Mouse (Mus musculus) CH12.LX (cell line): ENCODE measurements at regions not wholly inside any gene's neighbourhood (a gene's known extent, or its start where the extent isn't known, plus 50 kb on each side); places are given as distances from the start of the nearest gene placed in this dataset.

Experiments used
- DNase-seq: peaks from one replicate; pipeline ENCODE4 v3.0.0-alpha.2; 2013; ENCODE audit errors: extremely low read depth
- H3K27ac ChIP-seq: 2 replicates; pipeline ENCODE4 v1.5.1; 2012; ENCODE audit warnings: low read depth, mild to moderate bottlenecking, control low read depth, moderate library complexity; ENCODE audit not compliant: insufficient read depth
- H3K27me3 ChIP-seq: replicated peaks from 2 replicates; pipeline ENCODE3; 2012; ENCODE audit warnings: inconsistent platforms
- H3K36me3 ChIP-seq, 2 experiments: replicated peaks in 1 of 2; 2 replicates each; pipeline versions ENCODE3 to v1.6.1; 2012; ENCODE audit warnings: inconsistent platforms in 1 of 2, low read length in 1 of 2, mild to moderate bottlenecking in 1 of 2, mixed read lengths in 1 of 2, moderate library complexity in 1 of 2; ENCODE audit not compliant: control insufficient read depth in 1 of 2, insufficient read depth in 1 of 2
- H3K4me1 ChIP-seq, 2 experiments: 2 replicates each; pipeline ENCODE4 v1.6.1; 2012; ENCODE audit warnings: inconsistent platforms in 1 of 2, moderate library complexity in 1 of 2; ENCODE audit not compliant: insufficient read depth in 2 of 2, control insufficient read depth in 1 of 2
- H3K4me2 ChIP-seq: 2 replicates; pipeline ENCODE4 v1.6.1; 2012; ENCODE audit warnings: low read depth, mild to moderate bottlenecking, control low read depth; ENCODE audit not compliant: poor library complexity, insufficient read depth, severe bottlenecking
- H3K4me3 ChIP-seq, 3 experiments: fragments of 150-350 bp in 1 of 3; sonication (generic) in 1 of 3; replicated peaks in 1 of 3; 2 replicates each; pipeline versions ENCODE3 to v1.5.1; 2011 to 2012; ENCODE audit warnings: low read depth in 2 of 3, low read length in 2 of 3, mild to moderate bottlenecking in 2 of 3, moderate library complexity in 2 of 3, control low read depth in 1 of 3, improper control_type of control experiment in 1 of 3, inconsistent platforms in 1 of 3, mixed read lengths in 1 of 3; ENCODE audit not compliant: poor library complexity in 1 of 3
- H3K79me2 ChIP-seq: replicated peaks from 2 replicates; pipeline ENCODE4 v1.6.1; 2012; ENCODE audit warnings: mild to moderate bottlenecking, moderate library complexity; ENCODE audit not compliant: control insufficient read depth, poor library complexity, insufficient read depth, severe bottlenecking; ENCODE audit errors: extremely low read depth
- H3K9ac ChIP-seq: 2 replicates; pipeline ENCODE4 v1.6.1; 2012; ENCODE audit warnings: low read depth, mild to moderate bottlenecking, control low read depth, moderate library complexity; ENCODE audit not compliant: insufficient read depth
- H3K9me3 ChIP-seq: replicated peaks from 2 replicates; pipeline ENCODE3; 2012; ENCODE audit warnings: low read length, inconsistent platforms, mixed read lengths
- CHD1 ChIP-seq: IDR thresholded peaks from 2 replicates; pipeline ENCODE4 v1.6.1; 2012; ENCODE audit warnings: low read depth, low read length, improper control_type of control experiment, inconsistent platforms
- E2F4 ChIP-seq: IDR thresholded peaks from 2 replicates; pipeline ENCODE4 v1.6.1; 2011; ENCODE audit warnings: low read depth, low read length, improper control_type of control experiment; ENCODE audit not compliant: insufficient replicate concordance
- ELF1 ChIP-seq: IDR thresholded peaks from 2 replicates; pipeline ENCODE4 v1.6.1; 2014; ENCODE audit warnings: low read depth, mild to moderate bottlenecking, inconsistent platforms, low read length, improper control_type of control experiment
- ETS1 ChIP-seq: conservative IDR thresholded peaks from 2 replicates; pipeline ENCODE4 v1.6.1; 2012; ENCODE audit warnings: low read depth, mild to moderate bottlenecking, inconsistent platforms, low read length, improper control_type of control experiment, moderate library complexity
- IRF4 ChIP-seq: IDR thresholded peaks from 2 replicates; pipeline ENCODE4 v1.6.1; 2014; ENCODE audit warnings: low read depth, mild to moderate bottlenecking, inconsistent platforms, low read length, improper control_type of control experiment
- JUN ChIP-seq: IDR thresholded peaks from 2 replicates; pipeline ENCODE4 v1.6.1; 2011; ENCODE audit warnings: low read depth, mild to moderate bottlenecking, low read length, improper control_type of control experiment, moderate library complexity; ENCODE audit not compliant: insufficient read depth
- KAT2A ChIP-seq: IDR thresholded peaks from 2 replicates; pipeline ENCODE4 v1.6.1; 2012; ENCODE audit warnings: low read length, improper control_type of control experiment, inconsistent platforms; ENCODE audit not compliant: insufficient replicate concordance
- MAX ChIP-seq: IDR thresholded peaks from 2 replicates; pipeline ENCODE4 v1.6.1; 2011; ENCODE audit warnings: low read length, improper control_type of control experiment
- MEF2A ChIP-seq: IDR thresholded peaks from 2 replicates; pipeline ENCODE4 v1.6.1; 2014; ENCODE audit warnings: low read depth, mild to moderate bottlenecking, inconsistent platforms, low read length, improper control_type of control experiment, borderline replicate concordance
- MXI1 ChIP-seq: IDR thresholded peaks from 2 replicates; pipeline ENCODE4 v1.6.1; 2011; ENCODE audit warnings: mild to moderate bottlenecking, low read depth, low read length, improper control_type of control experiment
- MYC ChIP-seq: IDR thresholded peaks from 2 replicates; pipeline ENCODE4 v1.6.1; 2011; ENCODE audit warnings: low read depth, mild to moderate bottlenecking, improper control_type of control experiment, low read length
- NELFE ChIP-seq: IDR thresholded peaks from 2 replicates; pipeline ENCODE4 v1.6.1; 2011; ENCODE audit warnings: low read depth, low read length, improper control_type of control experiment
- NRF1 ChIP-seq: IDR thresholded peaks from 2 replicates; pipeline ENCODE4 v1.6.1; 2014; ENCODE audit warnings: low read depth, mild to moderate bottlenecking, inconsistent platforms, low read length, improper control_type of control experiment, moderate library complexity
- PAX5 ChIP-seq: IDR thresholded peaks from 2 replicates; pipeline ENCODE4 v1.6.1; 2012; ENCODE audit warnings: low read length, inconsistent platforms, mixed read lengths
- POLR2A ChIP-seq: IDR thresholded peaks from 2 replicates; pipeline ENCODE4 v1.6.1; 2011; ENCODE audit warnings: low read depth, mild to moderate bottlenecking, improper control_type of control experiment, low read length
- POLR2AphosphoS2 ChIP-seq: IDR thresholded peaks from 2 replicates; pipeline ENCODE4 v1.6.1; 2011; ENCODE audit warnings: low read depth, low read length, improper control_type of control experiment
- SIN3A ChIP-seq: IDR thresholded peaks from 2 replicates; pipeline ENCODE4 v1.6.1; 2012; ENCODE audit warnings: low read length, improper control_type of control experiment, inconsistent platforms
- TBP ChIP-seq: conservative IDR thresholded peaks from 2 replicates; pipeline ENCODE4 v1.6.1; 2011; ENCODE audit warnings: low read depth, low read length, improper control_type of control experiment
- UBTF ChIP-seq: IDR thresholded peaks from 2 replicates; pipeline ENCODE4 v1.6.1; 2012; ENCODE audit warnings: low read depth, mild to moderate bottlenecking, inconsistent platforms, low read length, improper control_type of control experiment, moderate library complexity
- USF2 ChIP-seq: conservative IDR thresholded peaks from 2 replicates; pipeline ENCODE4 v1.6.1; 2011; ENCODE audit warnings: low read depth, low read length, improper control_type of control experiment
- ZKSCAN1 ChIP-seq: IDR thresholded peaks from 2 replicates; pipeline ENCODE4 v1.6.1; 2012; ENCODE audit warnings: low read depth, inconsistent platforms, low read length, improper control_type of control experiment, borderline replicate concordance
- ZNF384 ChIP-seq: IDR thresholded peaks from 2 replicates; pipeline ENCODE4 v1.6.1; 2012; ENCODE audit warnings: low read depth, low read length, improper control_type of control experiment, inconsistent platforms
- dilution Hi-C: fragments of 300-500 bp; cut with MboI; formaldehyde crosslinking; loops from 2 replicates; pipeline ENCODE4 v1.14.3; 2020; ENCODE audit warnings: low sequenced_read_pairs; ENCODE audit not compliant: extremely low pct_unique_long_range_greater_than_20kb, extremely low pct_ligation_motif_present
- in situ Hi-C: fragments of 300-500 bp; cut with MboI; formaldehyde crosslinking; loops from 3 replicates; pipeline ENCODE4 v1.14.3; 2019; ENCODE audit warnings: low sequenced_read_pairs, low pct_ligation_motif_present, low pct_unique_long_range_greater_than_20kb, mixed read lengths

- H3K27ac ChIP-seq = no peak overlapping the region; the same call in 1 of the 2 replicates
- H3K27me3 ChIP-seq = no peaks in the 10 kb centered on the region
- no peak for DNase-seq
- peak overlapping the region in 1 of 3 experiments; percentile 34 for H3K4me3 ChIP-seq
- H3K9me3 ChIP-seq = no peaks in the 10 kb centered on the region
- peaks cover 9 to 29% of the 10 kb centered on the region in 2 experiments for H3K4me1 ChIP-seq
- dilution Hi-C loops = no loop called here
- no peak overlapping the region for H3K4me2 ChIP-seq
- H3K36me3 ChIP-seq = no peaks in the 10 kb centered on the region
- no peak overlapping the region for H3K9ac ChIP-seq
- TF ChIP-seq PAX5 (no peak), SIN3A (no peak), UBTF (no peak), POLR2AphosphoS2 (no peak)
- TF ChIP-seq, all 38 proteins: peak for 0
- H3K79me2 ChIP-seq = no peaks in the 10 kb centered on the region
- in situ Hi-C loops = no loop called here
Observed at GRCm38 (mm10) chr11:64590091-64590490, 153.6 kb upstream of the F930015N05Rik start.

- Histone ChIP-seq H3K4me1 (peaks cover 9 to 28% of the 10 kb centered on the region in 2 experiments), H3K27ac (no peak overlapping the region), H3K9ac (no peak overlapping the region), H3K4me3 (no peak overlapping the region), H3K4me2 (no peak overlapping the region)
- in situ Hi-C loops = no loop called here
- no peak for TF ChIP-seq IRF4
- no peak for TF ChIP-seq KAT2A
- no peak for TF ChIP-seq NELFE
- no peak for TF ChIP-seq MEF2A
- TF ChIP-seq POLR2A = no peak
- TF ChIP-seq E2F4 = no peak
- no peak for TF ChIP-seq USF2
- no peak for TF ChIP-seq ZNF384
- no peak for TF ChIP-seq ELF1
- no peak for TF ChIP-seq MYC
- TF ChIP-seq ETS1 = no peak
- no peak for TF ChIP-seq MXI1
- no peak for TF ChIP-seq CHD1
- no peak for TF ChIP-seq TBP
- TF ChIP-seq MAX = no peak
- TF ChIP-seq JUN = no peak
- TF ChIP-seq ZKSCAN1 = no peak
- TF ChIP-seq POLR2AphosphoS2 = no peak
- no peak for TF ChIP-seq NRF1
- TF ChIP-seq SIN3A = no peak
- TF ChIP-seq, all 38 proteins: peak for 0
- H3K27me3 ChIP-seq = no peaks in the 10 kb centered on the region
- dilution Hi-C loops = no loop called here
- no peak for DNase-seq
- no peaks in the 10 kb centered on the region for H3K36me3 ChIP-seq
- H3K79me2 ChIP-seq = no peaks in the 10 kb centered on the region
- H3K9me3 ChIP-seq = no peaks in the 10 kb centered on the region
Observed at GRCm38 (mm10) chr11:64592253-64592652, 155.8 kb upstream of the F930015N05Rik start.
